Mouse (Mus musculus): ENCODE data around the gene Ctu1.
"Not testable (repeated sequence)": the region's sequence is repeated elsewhere in the genome, so short reads cannot be mapped to it uniquely, and the experiment has no call there.

Ctu1 gene

GRCm38 (mm10) chr7:43678517-43678916 lies 6.7 kb downstream of the Ctu1 start:
- DNase-seq (ENCODE audit: low spot score in 2 of 2) = no peak

DNA sequence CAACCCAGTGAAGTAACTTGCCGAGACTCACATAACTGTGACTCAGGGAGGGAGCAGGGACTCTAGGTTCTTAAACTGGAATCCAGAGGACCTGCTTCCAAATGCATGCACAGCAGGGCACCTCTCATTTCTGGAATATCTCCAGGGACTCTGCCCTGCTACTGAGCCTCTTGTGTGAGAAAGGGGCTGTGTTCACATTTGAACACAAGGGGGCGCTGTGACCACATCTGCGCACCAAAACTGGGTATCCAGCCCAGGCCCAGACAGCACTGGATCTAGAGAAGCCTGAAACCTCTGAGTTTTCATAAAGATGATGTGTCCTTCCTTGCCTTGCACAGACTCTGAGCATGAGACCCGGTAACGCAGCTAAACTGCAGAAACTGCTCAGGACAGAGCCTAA lies 9.1 kb downstream of the Ctu1 start:
- peak; percentile 47 to 71 for DNase-seq (ENCODE audit: low spot score in 2 of 2)

DNA sequence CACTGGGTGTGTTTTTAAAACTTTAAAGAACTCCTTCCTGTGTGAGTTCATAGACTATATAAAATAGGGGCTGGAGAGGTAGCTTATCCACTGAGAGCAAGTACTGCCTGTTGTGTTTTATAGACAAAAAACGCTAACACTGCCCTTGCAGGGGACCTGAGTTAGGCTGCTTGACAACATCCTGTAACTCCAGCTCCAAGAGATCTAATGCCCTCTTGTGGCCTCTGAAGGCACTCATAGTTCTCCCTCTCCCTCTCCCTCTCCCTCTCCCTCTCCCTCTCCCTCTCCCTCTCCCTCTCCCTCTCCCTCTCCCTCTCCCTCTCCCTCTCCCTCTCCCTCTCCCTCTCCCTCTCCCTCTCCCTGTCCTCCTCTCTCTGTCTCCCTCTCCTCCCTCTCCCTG lies 10.7 kb downstream of the Ctu1 start:
- not testable (repeated sequence) for DNase-seq (ENCODE audit: low spot score in 2 of 2)

GRCm38 (mm10) chr7:43685088-43685487 lies 13.3 kb downstream of the Ctu1 start:
- no peak for DNase-seq (ENCODE audit: low spot score in 2 of 2)

DNA sequence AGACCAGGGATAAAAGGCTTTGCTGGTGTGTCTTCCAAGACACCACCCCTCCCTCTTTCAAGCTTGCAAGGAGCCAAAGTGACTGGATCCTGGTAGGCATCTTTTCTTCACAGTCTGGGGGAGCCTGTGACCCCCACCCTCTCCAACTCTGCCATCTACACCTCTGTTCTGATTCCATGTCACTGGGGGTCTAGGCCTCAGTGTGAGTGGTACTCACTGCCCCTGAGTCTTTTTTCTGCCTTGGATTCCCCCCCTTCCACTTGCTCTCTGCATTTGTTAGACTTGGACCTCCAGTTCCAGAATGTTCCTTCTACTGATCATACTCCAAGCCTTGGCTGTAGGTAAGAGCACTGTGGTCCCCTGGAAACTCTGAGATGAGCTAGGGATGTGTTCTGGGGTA lies 18.3 kb downstream of the Ctu1 start, which contains the start of gene Klk14:
TSS of gene Klk14 (plus strand) at position 301 of the 400 bp plus-strand sequence.
- DNase-seq (ENCODE audit: low spot score in 2 of 2) = no peak

GRCm38 (mm10) chr7:43710031-43710430 lies 38.2 kb downstream of the Ctu1 start:
- no peak for DNase-seq (ENCODE audit: low spot score in 2 of 2)

- DNase-seq (ENCODE audit: low spot score in 2 of 2) = no peak
Observed at GRCm38 (mm10) chr7:43712267-43712666, 40.5 kb downstream of the Ctu1 start, which contains the start of gene Klk13. Gene Klk13 (plus strand): TSS chr7:43712567.

DNA sequence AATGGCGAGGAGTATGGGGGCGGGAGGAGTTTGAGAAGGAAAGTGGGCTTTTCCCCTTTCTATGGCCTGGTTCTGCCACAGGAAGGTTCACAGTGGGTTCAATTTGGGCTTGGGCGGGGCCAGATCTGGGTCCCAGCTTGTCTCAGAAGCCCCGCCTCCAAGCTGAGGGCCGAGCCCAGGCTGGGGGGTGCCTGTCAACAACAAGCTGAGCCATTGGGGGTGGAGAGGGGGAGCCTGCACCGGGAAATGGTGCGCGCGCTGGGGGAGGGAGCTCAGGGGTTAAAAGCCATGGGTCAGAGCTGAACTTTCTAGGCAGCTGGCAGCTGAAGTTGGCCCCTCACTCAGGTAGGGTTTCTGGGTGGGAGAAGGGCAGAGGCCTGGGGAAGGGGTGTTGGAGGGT lies 41.1 kb downstream of the Ctu1 start:
- no peak for DNase-seq (ENCODE audit: low spot score in 2 of 2)

DNA sequence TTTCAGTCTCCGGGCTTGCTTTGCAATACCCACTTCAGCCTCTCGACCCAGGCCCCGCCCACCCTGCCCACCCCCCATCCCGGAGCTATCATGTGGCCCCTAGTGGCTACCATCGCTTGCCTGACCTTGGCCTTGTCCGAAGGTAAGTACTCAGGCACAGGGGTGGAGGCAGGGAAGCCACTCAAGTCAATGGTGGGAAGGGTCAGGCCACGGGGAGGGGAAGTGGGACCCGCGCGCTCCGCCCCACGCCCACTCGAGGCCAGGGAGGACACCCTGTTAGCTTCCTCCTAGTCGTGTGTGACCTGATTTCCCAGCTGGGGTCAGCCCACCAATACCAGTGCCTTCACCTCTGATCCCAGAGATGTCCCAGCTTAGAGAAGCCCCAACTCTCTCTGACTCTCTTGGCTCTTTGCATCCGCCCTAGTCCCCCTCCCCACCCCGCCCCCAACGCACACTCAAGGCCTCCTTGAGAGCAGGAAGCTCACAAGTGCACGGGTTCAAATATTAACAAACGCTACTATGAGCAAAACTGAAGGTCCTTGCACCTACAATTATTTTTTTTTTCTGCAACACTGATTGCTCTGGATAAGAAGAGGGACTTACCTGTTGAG lies 42.0 kb downstream of the Ctu1 start:
- DNase-seq (ENCODE audit: low spot score in 2 of 2) = no peak
